Mouse (Mus musculus): ENCODE results near the gene Epha7.

The Epha7 gene

GRCm38 (mm10) chr4:28812691-28813289 is at the start of gene Epha7:
TSS of gene Epha7 (plus strand) at chr4:28813131.
- peak; percentile 9 for DNase-seq (ENCODE audit: low read depth)

- DNase-seq (ENCODE audit: low read depth): no peak
These were observed 29.0 kb upstream of the Epha7 start for GRCm38 (mm10) chr4:28783961-28784360.

- DNase-seq (ENCODE audit: low read depth): no peak
These were observed 4.1 kb upstream of the Epha7 start for GRCm38 (mm10) chr4:28808800-28809199.

GRCm38 (mm10) chr4:28809703-28810102 is 3.2 kb upstream of the Epha7 start:
- no peak for DNase-seq (ENCODE audit: low read depth)

- no peak for DNase-seq (ENCODE audit: low read depth)
These were observed 882 bp downstream of the Epha7 start for GRCm38 (mm10) chr4:28813551-28814475.

- no peak for DNase-seq (ENCODE audit: low read depth)
These were observed 1.5 kb downstream of the Epha7 start for GRCm38 (mm10) chr4:28814476-28814815.

GRCm38 (mm10) chr4:28814816-28815620 is 2.1 kb downstream of the Epha7 start:
- DNase-seq (ENCODE audit: low read depth): no peak

- DNase-seq (ENCODE audit: low read depth): no peak
These were observed 2.6 kb downstream of the Epha7 start for GRCm38 (mm10) chr4:28815621-28815920.

GRCm38 (mm10) chr4:28823616-28824015 is 10.7 kb downstream of the Epha7 start:
- DNase-seq (ENCODE audit: low read depth): no peak

GRCm38 (mm10) chr4:28824616-28825015 is 11.7 kb downstream of the Epha7 start:
- DNase-seq (ENCODE audit: low read depth): no peak

- no peak for DNase-seq (ENCODE audit: low read depth)
These were observed 24.7 kb downstream of the Epha7 start for GRCm38 (mm10) chr4:28837669-28838068.

- DNase-seq (ENCODE audit: low read depth): no peak
These were observed 33.4 kb downstream of the Epha7 start for GRCm38 (mm10) chr4:28846311-28846710.

GRCm38 (mm10) chr4:28850388-28850787 is 37.5 kb downstream of the Epha7 start:
- DNase-seq (ENCODE audit: low read depth): no peak

- DNase-seq (ENCODE audit: low read depth): no peak
These were observed 50.1 kb downstream of the Epha7 start for GRCm38 (mm10) chr4:28862845-28863666.

- no peak for DNase-seq (ENCODE audit: low read depth)
These were observed 53.5 kb downstream of the Epha7 start for GRCm38 (mm10) chr4:28866411-28866810.

- no peak for DNase-seq (ENCODE audit: low read depth)
These were observed 58.7 kb downstream of the Epha7 start for GRCm38 (mm10) chr4:28871615-28872014.

- no peak for DNase-seq (ENCODE audit: low read depth)
These were observed 68.5 kb downstream of the Epha7 start for GRCm38 (mm10) chr4:28881271-28882044.

- DNase-seq (ENCODE audit: low read depth): no peak
These were observed 76.7 kb downstream of the Epha7 start for GRCm38 (mm10) chr4:28889630-28890029.

GRCm38 (mm10) chr4:28890102-28890501 is 77.2 kb downstream of the Epha7 start:
- DNase-seq (ENCODE audit: low read depth): no peak

- no peak for DNase-seq (ENCODE audit: low read depth)
These were observed 82.5 kb downstream of the Epha7 start for GRCm38 (mm10) chr4:28895480-28895879.

- no peak for DNase-seq (ENCODE audit: low read depth)
These were observed 86.4 kb downstream of the Epha7 start for GRCm38 (mm10) chr4:28899373-28899772.
